Mouse (Mus musculus) Muller cell, postnatal 12 days (primary cell): ENCODE data around the gene Olfr1220.

ENCODE experiments used
- DNase-seq: peaks from one replicate; pipeline ENCODE4 v3.0.0-alpha.2; 2015; ENCODE audit errors: inconsistent ontology term

Gene Olfr1220

DNA sequence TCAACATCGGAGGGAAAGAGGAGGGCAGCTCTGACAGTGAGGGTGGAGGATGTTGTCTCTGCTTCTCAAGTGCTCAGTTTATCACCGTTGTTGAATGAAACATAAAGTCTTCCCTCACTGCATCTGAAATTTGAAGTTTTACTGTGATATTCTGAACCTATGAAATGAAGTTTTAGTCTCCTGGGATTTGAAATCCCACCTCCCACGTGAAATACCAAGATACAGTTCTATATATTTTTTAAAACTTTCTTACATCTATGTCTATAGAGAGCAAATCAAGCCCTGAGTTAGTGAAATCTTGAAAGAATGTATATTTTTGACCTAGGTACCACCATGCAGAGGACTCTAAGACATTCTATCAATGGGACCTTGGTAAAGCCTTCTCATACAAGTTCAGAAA, at the start of gene Olfr1220:
TSS of gene Olfr1220 (minus strand) at position 101 of the 400 bp plus-strand sequence.
- DNase-seq = no peak

DNA sequence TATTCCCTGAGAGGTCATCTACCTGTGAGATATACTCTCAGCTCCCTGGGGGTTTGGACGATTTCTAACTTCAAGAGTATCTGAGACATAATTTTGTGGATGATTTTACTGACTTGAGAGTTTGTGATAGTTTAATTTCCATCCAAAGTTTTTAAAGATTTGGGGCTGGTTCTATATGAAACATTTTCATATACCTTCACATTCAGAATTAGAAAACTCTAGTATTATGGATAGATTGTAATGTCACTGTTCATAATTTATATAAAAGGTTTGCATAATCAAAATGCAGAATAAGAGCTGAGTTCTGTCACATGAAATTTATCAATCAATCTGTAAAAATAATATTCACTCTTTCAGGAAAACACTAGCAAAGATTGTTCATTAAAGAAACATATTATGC, 44.8 kb upstream of the Olfr1220 start, which contains the start of gene Olfr1223:
TSS of gene Olfr1223 (minus strand) at position 101 of the 400 bp plus-strand sequence.
- no peak for DNase-seq

DNA sequence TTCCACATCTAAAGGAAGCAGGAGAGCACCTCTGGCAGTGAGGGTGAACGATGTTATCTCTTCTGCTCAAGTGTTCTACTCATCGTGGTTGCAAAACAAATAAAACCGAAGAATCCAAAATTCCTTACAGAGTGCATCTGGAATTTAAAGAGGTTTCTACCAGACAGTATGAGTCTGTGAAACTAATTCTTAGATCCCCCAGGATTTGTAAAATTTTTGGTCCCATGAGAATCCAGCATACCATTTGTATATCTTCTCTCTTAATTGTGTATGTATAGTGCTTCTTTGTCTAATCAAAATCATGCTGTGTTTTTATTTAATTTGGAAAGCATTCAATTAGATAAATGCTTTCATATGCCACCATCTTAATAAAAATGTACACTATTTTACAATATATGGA, 26.3 kb upstream of the Olfr1220 start, which contains the start of gene Olfr1222:
TSS of gene Olfr1222 (minus strand) at position 101 of the 400 bp plus-strand sequence.
- DNase-seq = no peak

DNA sequence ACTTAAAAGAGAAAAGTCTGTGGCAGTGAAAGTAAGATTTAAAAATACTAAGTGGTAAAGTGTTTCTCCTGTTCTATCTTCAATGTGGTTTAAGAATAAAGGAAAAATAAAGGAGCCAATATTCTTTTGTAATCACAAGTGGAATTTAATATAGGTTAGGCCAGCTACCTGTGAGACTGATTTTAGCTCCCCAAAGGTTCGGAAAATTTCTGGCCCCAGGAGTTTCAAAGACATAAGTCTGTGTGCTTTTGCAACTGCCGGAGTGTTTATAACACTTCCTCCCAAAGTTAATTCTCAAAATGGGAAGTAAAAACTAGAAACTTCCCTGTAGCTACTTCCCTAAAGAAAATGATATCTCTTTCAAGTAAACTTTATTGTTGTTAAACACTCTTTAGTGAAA, 10.5 kb upstream of the Olfr1220 start, which contains the start of gene Olfr1221:
TSS of gene Olfr1221 (minus strand) at position 101 of the 400 bp plus-strand sequence.
- no peak for DNase-seq

DNA sequence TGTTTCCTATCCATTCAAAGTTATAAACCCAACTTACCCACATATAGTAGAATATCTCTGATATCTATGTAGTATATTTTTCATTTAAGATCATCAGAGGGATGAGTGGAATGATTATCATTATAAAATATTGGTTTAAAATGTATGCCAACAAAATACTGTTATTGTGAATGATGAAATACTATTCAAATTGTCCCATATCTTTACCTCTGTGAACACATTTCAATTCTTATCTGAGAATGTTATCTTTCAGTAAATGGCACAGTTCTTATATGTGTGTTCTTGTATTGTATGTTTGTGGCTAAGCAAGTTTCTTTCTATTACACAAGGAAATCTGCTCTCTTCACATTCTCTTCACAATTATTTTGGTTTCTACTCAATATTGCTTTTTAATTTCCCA, 984 bp downstream of the Olfr1220 start:
- DNase-seq = no peak

DNA sequence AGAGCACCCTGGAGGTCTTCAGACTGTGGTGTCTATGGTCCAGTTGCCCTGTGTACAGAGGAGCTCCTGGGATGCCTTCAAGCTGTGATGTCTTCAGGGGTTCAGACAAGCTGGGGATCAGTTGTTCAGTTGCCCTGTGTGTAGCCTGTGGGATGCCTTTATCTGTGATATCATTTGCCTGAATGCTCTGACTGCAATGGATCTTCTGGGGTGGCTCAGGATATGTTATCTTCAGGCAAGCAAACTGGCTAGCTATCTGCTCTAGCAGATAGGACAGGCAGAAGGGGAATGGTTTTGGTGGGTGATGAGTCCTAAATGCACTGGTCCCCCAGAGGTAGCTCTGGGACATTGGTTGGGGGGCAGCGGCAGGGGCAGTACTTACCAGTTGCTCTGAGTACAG, 12.8 kb downstream of the Olfr1220 start:
- DNase-seq = no peak

DNA sequence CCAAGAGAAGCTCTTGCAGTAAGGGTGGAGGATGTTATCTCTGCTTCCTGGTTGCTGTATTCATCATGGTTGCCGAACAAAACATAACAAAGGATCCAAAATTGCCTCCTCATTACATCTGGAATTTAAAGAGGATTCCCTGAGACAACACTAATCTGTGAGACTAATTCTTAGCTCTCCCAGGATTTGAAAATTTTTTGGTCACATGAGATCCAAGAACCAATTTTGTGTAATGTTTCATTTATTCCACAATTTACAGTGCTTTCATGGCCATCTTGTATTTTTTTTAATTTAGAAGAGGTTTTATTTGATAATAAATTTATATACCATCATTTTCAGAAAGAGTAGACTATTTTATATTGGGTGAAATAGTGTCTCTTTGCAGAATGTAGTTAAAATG, 23.2 kb downstream of the Olfr1220 start, which contains the start of gene Olfr1219:
TSS of gene Olfr1219 (minus strand) at position 101 of the 400 bp plus-strand sequence.
- no peak for DNase-seq

DNA sequence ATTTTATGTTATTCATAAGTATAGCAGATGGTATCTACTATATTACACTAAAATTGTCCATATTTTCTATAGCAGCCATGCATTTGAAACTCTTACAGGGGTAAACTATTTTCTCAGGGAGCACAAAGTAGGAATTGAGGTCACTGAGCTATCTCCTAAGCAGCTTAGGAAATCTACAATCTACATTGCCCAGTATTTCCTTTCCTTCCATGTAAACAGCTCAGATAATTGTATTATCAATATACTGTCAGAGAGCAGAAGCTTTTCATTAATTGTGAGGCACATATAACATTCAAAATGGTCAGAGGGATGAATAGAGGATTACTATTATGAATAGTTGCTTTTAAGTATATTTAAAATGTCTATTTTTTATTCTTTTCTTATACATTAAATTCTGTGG, 25.1 kb downstream of the Olfr1220 start:
- DNase-seq = no peak

DNA sequence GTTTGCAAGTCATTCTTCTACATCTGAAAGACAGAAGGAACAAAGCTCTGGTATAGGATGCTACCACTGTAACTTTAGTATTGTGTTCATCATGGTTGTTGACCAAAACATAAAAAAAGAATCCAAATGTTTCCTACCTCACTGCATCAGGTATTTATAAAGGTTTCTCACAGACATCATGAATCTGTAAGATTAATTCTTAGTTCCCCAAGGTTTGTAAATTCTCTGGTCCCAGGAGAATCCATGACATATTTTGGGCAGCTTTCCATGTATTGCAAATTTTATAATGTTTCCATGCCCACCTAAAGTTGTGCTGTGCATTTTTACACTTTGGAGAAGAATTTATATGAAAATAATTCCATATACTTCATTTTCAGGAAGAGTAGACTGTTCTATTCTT, 45.5 kb downstream of the Olfr1220 start, which contains the start of gene Olfr1218:
TSS of gene Olfr1218 (minus strand) at position 101 of the 400 bp plus-strand sequence.
- no peak for DNase-seq
